Comparison of ENCODE assay signal across 25 mouse cellular contexts in the genomic region with DNA sequence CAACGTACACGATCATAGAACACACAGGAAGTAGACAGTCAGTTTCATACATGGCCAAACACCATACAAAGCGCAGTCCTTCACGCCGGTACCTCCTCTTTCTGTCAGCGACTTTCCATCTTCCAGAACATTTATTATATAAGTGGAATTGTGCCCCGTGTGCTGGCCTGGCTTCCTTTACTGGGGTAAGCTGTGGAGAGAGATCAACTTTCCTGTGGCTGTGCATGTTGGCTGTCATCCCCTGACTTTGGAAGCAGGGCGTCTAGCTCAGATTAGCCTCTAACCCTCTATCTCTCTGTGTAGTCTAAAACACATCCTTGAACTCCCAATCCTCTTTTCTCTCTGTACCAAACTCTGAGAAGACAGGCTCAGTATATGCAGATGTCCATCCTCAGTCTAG. TPM values are rescaled to one million over a fixed set of nuclear protein-coding genes. Genes with fewer than 3 reads are reported as not detected.
DNase-seq lines count a peak whose midpoint lies in the region; ATAC-seq and TF ChIP-seq lines count a peak whose summit lies in the region.
"Had no signal": no experiment of that assay in that cellular context is flagged by ENCODE, and none has a peak within 500 bp of the region (broad histone marks: within the 10 kb centered on the region; RNA-seq: fewer than 3 reads in every experiment).

No protein-coding gene starts in this region.

- no peak overlapping the region for H3K4me2 ChIP-seq in midbrain, embryonic 11.5 days
- H3K4me2 ChIP-seq in midbrain, embryonic 15.5 days, result no peak overlapping the region
- no peak overlapping the region for H3K4me2 ChIP-seq in hindbrain, embryonic 12.5 days (replicated peaks)
- H3K4me2 ChIP-seq: embryonic facial prominence, embryonic 13.5 days; embryonic facial prominence, embryonic 15.5 days; forebrain, embryonic 12.5 days had no signal

- peak overlapping the region; percentile 72 for H3K27ac ChIP-seq in gastrocnemius, adult 2 months
- no peak overlapping the region for H3K27ac ChIP-seq in midbrain, embryonic 11.5 days (ENCODE audit: low read depth, low read length)
- no peak overlapping the region for H3K27ac ChIP-seq in midbrain, embryonic 15.5 days
- no peak overlapping the region for H3K27ac ChIP-seq in hindbrain, embryonic 12.5 days
- H3K27ac ChIP-seq: embryonic facial prominence, embryonic 13.5 days; embryonic facial prominence, embryonic 15.5 days; forebrain, embryonic 10.5 days; forebrain, embryonic 12.5 days had no signal

- no peak for ATAC-seq in midbrain, embryonic 11.5 days (ENCODE audit: low FRiP score)
- no peak for ATAC-seq in midbrain, embryonic 15.5 days (replicated peaks)
- ATAC-seq in hindbrain, embryonic 12.5 days (ENCODE audit: low FRiP score), result no peak
- ATAC-seq: forebrain, embryonic 14.5 days; forebrain, embryonic 16.5 days had no signal

- peaks cover 9% of the 10 kb centered on the region for H3K36me3 ChIP-seq in midbrain, embryonic 11.5 days (ENCODE audit: control insufficient read depth, insufficient read depth, low read length)
- H3K36me3 ChIP-seq in midbrain, embryonic 15.5 days (replicated peaks), result peaks cover 51% of the 10 kb centered on the region; the same call in 1 of the 2 replicates
- H3K36me3 ChIP-seq in hindbrain, embryonic 12.5 days, result peaks cover 92% of the 10 kb centered on the region

- no peaks in the 10 kb centered on the region for H3K4me1 ChIP-seq in midbrain, embryonic 11.5 days (ENCODE audit: control insufficient read depth, insufficient read depth, low read length)
- H3K4me1 ChIP-seq in midbrain, embryonic 15.5 days, result no peaks in the 10 kb centered on the region
- no peaks in the 10 kb centered on the region for H3K4me1 ChIP-seq in hindbrain, embryonic 12.5 days
- H3K4me1 ChIP-seq: embryonic facial prominence, embryonic 13.5 days; embryonic facial prominence, embryonic 15.5 days; forebrain, embryonic 10.5 days; forebrain, embryonic 12.5 days had no signal

- H3K27me3 ChIP-seq in midbrain, embryonic 11.5 days (ENCODE audit: control insufficient read depth, insufficient read depth, low read length), result no peaks in the 10 kb centered on the region
- no peaks in the 10 kb centered on the region for H3K27me3 ChIP-seq in midbrain, embryonic 15.5 days (replicated peaks)
- no peaks in the 10 kb centered on the region for H3K27me3 ChIP-seq in hindbrain, embryonic 12.5 days
- H3K27me3 ChIP-seq: embryonic facial prominence, embryonic 13.5 days; embryonic facial prominence, embryonic 15.5 days; forebrain, embryonic 12.5 days had no signal

- DNase-seq in gastrocnemius, adult 2 months, result peak; percentile 59
- DNase-seq in gastrocnemius, postnatal 10 days, result no peak
- peak; percentile 71 for DNase-seq in midbrain, embryonic 11.5 days (ENCODE audit: low spot score, missing footprints)
- DNase-seq: adrenal gland, adult 2 months; adrenal gland, postnatal 10 days; adrenal gland, postnatal 25 days; cerebellum, adult 11 months; cerebellum, adult 18-20 months; cerebellum, adult 8-10 months; cerebellum, adult 9-11 months; cerebellum, postnatal 14 days; cerebellum, postnatal 36 days; embryo, embryonic 11 days had no signal

- no peak for TF ChIP-seq CTCF in gastrocnemius, adult 2 months (IDR thresholded peaks at IDR 0.05)

- 91% methylated on average over 8 of the region's 8 CpGs for WGBS in midbrain, embryonic 11.5 days
- WGBS in midbrain, embryonic 15.5 days, result 97% methylated on average over 8 of the region's 8 CpGs
- WGBS in hindbrain, embryonic 12.5 days, result 94% methylated on average over 8 of the region's 8 CpGs

- no peak overlapping the region for H3K9ac ChIP-seq in midbrain, embryonic 11.5 days (ENCODE audit: low read length)
- H3K9ac ChIP-seq in midbrain, embryonic 15.5 days, result no peak overlapping the region
- no peak overlapping the region for H3K9ac ChIP-seq in hindbrain, embryonic 12.5 days
- H3K9ac ChIP-seq: embryonic facial prominence, embryonic 13.5 days; embryonic facial prominence, embryonic 15.5 days; forebrain, embryonic 12.5 days had no signal

- H3K4me3 ChIP-seq in gastrocnemius, adult 2 months, result no peak overlapping the region
- no peak overlapping the region for H3K4me3 ChIP-seq in midbrain, embryonic 11.5 days (ENCODE audit: low read depth, low read length)
- no peak overlapping the region for H3K4me3 ChIP-seq in midbrain, embryonic 15.5 days
- no peak overlapping the region for H3K4me3 ChIP-seq in hindbrain, embryonic 12.5 days
- H3K4me3 ChIP-seq: embryonic facial prominence, embryonic 13.5 days; embryonic facial prominence, embryonic 15.5 days; erythroblast, embryonic 14.5 days; forebrain, embryonic 10.5 days; forebrain, embryonic 12.5 days had no signal

- H3K9me3 ChIP-seq in midbrain, embryonic 11.5 days (ENCODE audit: control insufficient read depth, low read length), result no peaks in the 10 kb centered on the region
- H3K9me3 ChIP-seq in midbrain, embryonic 15.5 days, result no peaks in the 10 kb centered on the region
- H3K9me3 ChIP-seq in hindbrain, embryonic 12.5 days (replicated peaks), result no peaks in the 10 kb centered on the region
- H3K9me3 ChIP-seq: embryonic facial prominence, embryonic 13.5 days; embryonic facial prominence, embryonic 15.5 days; forebrain, embryonic 10.5 days; forebrain, embryonic 12.5 days had no signal

- intact Hi-C loops in gastrocnemius, adult 2 months (cut with DNase I), result no loop called here

RNA-seq across cellular contexts. Expression of gene Kcnj11, which starts 31.7 kb away (rescaled TPM):
- total RNA-seq in gastrocnemius, adult 2 months (2021), result 100 to 1,000 TPM; 109 to 121 TPM
- 10 to 100 TPM; 55.7 to 65.0 TPM for total RNA-seq in gastrocnemius, postnatal 10 days (2021)
- polyA plus RNA-seq in midbrain, embryonic 11.5 days (2014; fragmentation: Nextera tagmentation; extraction: Ambion mirVana), result 0.07 and 0.49 TPM in 2 replicates
- polyA plus RNA-seq in midbrain, embryonic 15.5 days (2015; fragmentation: Nextera tagmentation; extraction: Ambion mirVana), result 2.3 and 2.4 TPM in 2 replicates
- 0.51 and 0.61 TPM in 2 replicates for polyA plus RNA-seq in hindbrain, embryonic 12.5 days (2016; fragmentation: Nextera tagmentation; extraction: Ambion mirVana)
- total RNA-seq: common myeloid progenitor, adult 5-6 weeks; MEL had no signal
- polyA plus RNA-seq: C2C12 had no signal

RNA-seq across cellular contexts. Expression of gene Nomo1, which starts 35.3 kb away (rescaled TPM):
- 10 to 100 TPM; 74.9 to 78.9 TPM for total RNA-seq in gastrocnemius, adult 2 months (2021)
- 10 to 100 TPM; 42.1 to 47.5 TPM for total RNA-seq in gastrocnemius, postnatal 10 days (2021)
- polyA plus RNA-seq in midbrain, embryonic 11.5 days (2014; fragmentation: Nextera tagmentation; extraction: Ambion mirVana), result 13.9 and 14.1 TPM in 2 replicates
- 43.3 and 46.7 TPM in 2 replicates for polyA plus RNA-seq in midbrain, embryonic 15.5 days (2015; fragmentation: Nextera tagmentation; extraction: Ambion mirVana)
- 35.3 and 35.8 TPM in 2 replicates for polyA plus RNA-seq in hindbrain, embryonic 12.5 days (2016; fragmentation: Nextera tagmentation; extraction: Ambion mirVana)

RNA-seq across cellular contexts. Expression of gene Abcc6, which starts 38.7 kb away (rescaled TPM):
- under 1 TPM in 1 of 2 experiments, not detected in 1; 0.20 TPM for total RNA-seq in gastrocnemius, adult 2 months (2021)
- total RNA-seq in gastrocnemius, postnatal 10 days (2021), result under 1 TPM; 0.11 to 0.12 TPM
- polyA plus RNA-seq in midbrain, embryonic 11.5 days (2014; fragmentation: Nextera tagmentation; extraction: Ambion mirVana), result 0.03 and 0.44 TPM in 2 replicates
- polyA plus RNA-seq in midbrain, embryonic 15.5 days (2015; fragmentation: Nextera tagmentation; extraction: Ambion mirVana), result 0.59 TPM in 2 replicates
- 0.19 and 0.38 TPM in 2 replicates for polyA plus RNA-seq in hindbrain, embryonic 12.5 days (2016; fragmentation: Nextera tagmentation; extraction: Ambion mirVana)
- total RNA-seq: common myeloid progenitor, adult 5-6 weeks had no signal
- polyA plus RNA-seq: C2C12 had no signal
